Mouse (Mus musculus) limb, embryonic 10.5 days (tissue): Measurements from ENCODE around the gene Tmem88b. TPM values are rescaled to one million over a fixed set of nuclear protein-coding genes. Genes with fewer than 3 reads are reported as not detected.
A peak's percentile ranks its signal among the peaks of the same experiment; 100 is the strongest.
"Not testable (repeated sequence)": the region's sequence is repeated elsewhere in the genome, so short reads cannot be mapped to it uniquely, and the experiment has no call there.

ENCODE experiments used
- DNase-seq: peaks from one replicate; pipeline ENCODE4 v3.0.0-alpha.2; 2017; ENCODE audit warnings: low spot score
- H3K27ac ChIP-seq: fragments of 300-500 bp; sonication (generic); 2 replicates; pipeline ENCODE4 v1.5.1; 2016; ENCODE audit warnings: mild to moderate bottlenecking
- H3K27me3 ChIP-seq: fragments of 300-500 bp; sonication (generic); 2 replicates; pipeline ENCODE4 v1.6.1; 2016; ENCODE audit warnings: low read depth, mild to moderate bottlenecking; ENCODE audit not compliant: poor library complexity, severe bottlenecking
- H3K36me3 ChIP-seq: fragments of 300-500 bp; sonication (generic); 2 replicates; pipeline ENCODE4 v1.6.1; 2016; ENCODE audit warnings: mild to moderate bottlenecking, moderate library complexity
- H3K4me1 ChIP-seq: fragments of 300-500 bp; sonication (generic); 2 replicates; pipeline ENCODE4 v1.6.1; 2016
- H3K4me3 ChIP-seq: fragments of 300-500 bp; sonication (generic); 2 replicates; pipeline ENCODE4 v1.5.1; 2016; ENCODE audit warnings: mild to moderate bottlenecking, moderate library complexity
- H3K9me3 ChIP-seq: fragments of 300-500 bp; sonication (generic); replicated peaks from 2 replicates; pipeline ENCODE4 v1.6.1; 2016; ENCODE audit warnings: mild to moderate bottlenecking
- WGBS: fragments of 180-500 bp; shearing (Covaris S2); methylation state at CpG from one replicate; pipeline ENCODE4 v1.1.7; 2016; 5-methylcytosine and 5-hydroxymethylcytosine counted together
- polyA plus RNA-seq: library from polyadenylated mRNA; unstranded; fragments of >200 nt; fragmentation: Nextera tagmentation; extraction: Ambion mirVana; gene quantifications from 2 replicates; pipeline ENCODE4 v1.2.1, GENCODE M21; 2016

The Tmem88b gene
- polyA plus RNA-seq, 1 experiment from 2014 or later: 0.33 TPM

DNA sequence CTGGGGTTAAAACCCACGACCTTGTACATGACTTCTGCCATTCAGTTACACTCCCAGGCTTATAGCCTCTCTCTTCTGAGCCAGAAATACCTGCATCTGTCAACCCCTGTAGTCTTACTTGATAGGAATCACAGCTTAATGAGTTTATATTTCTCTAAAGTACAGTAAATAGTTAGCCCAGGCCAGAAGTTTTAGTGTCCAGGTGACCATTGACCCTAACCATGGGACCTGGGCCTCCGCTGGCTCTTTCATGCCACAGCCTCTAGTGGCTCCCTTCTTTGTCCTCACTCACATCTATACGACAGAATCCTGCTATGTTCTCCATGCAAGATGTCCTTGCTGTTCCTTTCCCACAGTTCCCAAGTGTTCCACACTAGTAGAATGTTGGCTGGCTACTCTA lies 22.2 kb upstream of the Tmem88b start:
- Histone ChIP-seq H3K4me3 (no peak overlapping the region), H3K27ac (no peak overlapping the region), H3K9me3 (no peaks in the 10 kb centered on the region), H3K4me1 (peaks cover 25% of the 10 kb centered on the region), H3K36me3 (peaks cover 71% of the 10 kb centered on the region), H3K27me3 (no peaks in the 10 kb centered on the region)
- 90% methylated on average over 3 of the region's 3 CpGs for WGBS
- no peak for DNase-seq

DNA sequence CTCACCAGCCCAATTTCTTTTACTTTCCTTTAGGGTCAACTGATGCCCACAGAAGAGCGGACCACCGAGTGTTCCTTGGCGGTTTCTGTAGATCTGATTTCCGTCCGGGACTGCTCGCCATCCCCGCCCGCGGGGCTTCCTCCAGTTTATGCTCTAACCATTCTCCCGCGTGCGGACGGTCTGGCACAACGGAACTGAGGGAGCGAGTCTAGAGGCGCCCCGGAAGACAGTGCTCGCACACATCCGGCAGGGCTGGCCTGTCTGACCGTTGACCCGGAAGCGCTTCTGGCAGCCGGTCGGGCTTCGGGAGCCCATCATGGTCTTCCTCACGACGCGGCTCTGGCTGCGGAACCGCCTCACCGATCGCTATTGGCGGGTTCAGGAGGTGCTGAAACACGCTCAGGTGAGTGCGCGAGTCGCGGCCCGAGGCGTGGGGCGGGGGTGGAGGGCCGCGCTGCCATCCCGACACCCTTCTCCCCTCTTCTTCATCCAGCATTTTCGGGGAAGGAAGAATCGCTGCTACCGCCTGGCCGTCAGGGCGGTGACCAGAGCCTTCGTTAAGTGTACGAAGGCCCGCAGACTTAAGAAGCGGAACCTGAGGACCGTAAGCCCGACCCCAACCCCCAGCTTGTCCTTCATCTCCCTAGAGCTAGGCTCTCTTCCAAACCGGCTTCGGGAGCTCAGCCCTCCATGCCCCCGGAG lies 17.8 kb upstream of the Tmem88b start:
- peak overlapping the region; percentile 87 for H3K27ac ChIP-seq
- WGBS: under 1% methylated on average over 58 of the region's 58 CpGs
- peak overlapping the region; percentile 95 for H3K4me3 ChIP-seq
- peaks cover 19% of the 10 kb centered on the region for H3K4me1 ChIP-seq
- DNase-seq: peak; percentile 98
- peaks cover 39% of the 10 kb centered on the region for H3K36me3 ChIP-seq
- H3K27me3 ChIP-seq: no peaks in the 10 kb centered on the region
- H3K9me3 ChIP-seq: no peaks in the 10 kb centered on the region

DNA sequence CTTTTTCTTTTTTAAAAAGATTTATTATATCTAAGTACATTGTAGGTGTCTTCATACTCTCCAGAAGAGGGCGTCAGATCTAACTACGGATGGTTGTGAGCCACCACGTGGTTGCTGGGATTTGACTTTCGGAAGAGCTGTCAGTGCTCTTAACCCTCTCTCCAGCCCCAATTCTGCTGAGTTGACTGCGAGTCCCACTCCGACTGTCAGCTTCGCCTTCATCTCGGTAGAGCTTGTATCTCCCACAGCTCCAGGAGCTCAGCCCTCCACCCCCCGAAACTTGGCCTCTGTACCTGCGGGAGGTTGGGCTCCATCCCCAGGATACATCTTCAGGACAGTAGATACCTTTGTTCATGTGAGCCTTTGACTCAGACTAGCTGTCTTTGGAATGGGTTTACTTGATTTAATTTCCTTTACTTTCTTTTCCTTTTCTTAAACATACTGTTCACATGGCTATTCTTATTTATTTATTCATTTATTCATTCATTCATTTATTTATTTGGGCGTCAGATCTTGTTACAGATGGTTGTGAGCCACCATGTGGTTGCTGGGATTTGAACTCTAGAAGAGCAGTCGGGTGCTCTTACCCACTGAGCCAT lies 17.2 kb upstream of the Tmem88b start, which contains the start of gene Mrpl20:
Mrpl20 (plus strand) TSS at position 138 of the 599 bp plus-strand sequence.
- Histone ChIP-seq H3K4me1 (peaks cover 19% of the 10 kb centered on the region), H3K27ac (peak within 1 kb of the TSS; percentile 87), H3K36me3 (peaks cover 33% of the 10 kb centered on the region), H3K4me3 (peak within 1 kb of the TSS; percentile 95), H3K9me3 (no peaks in the 10 kb centered on the region), H3K27me3 (no peaks in the 10 kb centered on the region)
- DNase-seq: peak; percentile 45
- WGBS: 12% methylated on average over 12 of the region's 12 CpGs

DNA sequence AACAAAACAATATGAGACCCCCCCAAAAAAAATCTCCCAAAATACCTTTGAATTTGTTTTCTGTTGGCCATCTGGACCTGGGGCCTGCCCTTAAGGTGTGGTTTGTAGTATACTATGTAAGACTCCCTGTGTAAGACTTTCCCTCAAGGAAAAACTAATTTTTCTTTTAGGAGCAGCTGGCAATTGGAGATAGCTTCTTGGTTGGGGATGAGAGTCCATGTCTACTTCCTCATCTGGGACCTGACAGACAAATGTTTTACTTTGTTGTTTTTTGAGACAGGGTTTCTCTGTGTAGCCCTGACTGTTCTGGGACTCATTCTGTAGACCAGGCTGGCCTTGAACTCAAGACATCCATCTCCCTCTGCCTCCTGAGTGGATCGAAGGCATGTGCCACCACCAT lies 16.4 kb upstream of the Tmem88b start:
- no peaks in the 10 kb centered on the region for H3K9me3 ChIP-seq
- no peak for DNase-seq
- no peak overlapping the region for H3K4me3 ChIP-seq
- no peak overlapping the region for H3K27ac ChIP-seq
- H3K36me3 ChIP-seq: peaks cover 25% of the 10 kb centered on the region
- H3K27me3 ChIP-seq: no peaks in the 10 kb centered on the region
- peaks cover 19% of the 10 kb centered on the region for H3K4me1 ChIP-seq
- 95% methylated on average over 1 of the region's 1 CpGs for WGBS

DNA sequence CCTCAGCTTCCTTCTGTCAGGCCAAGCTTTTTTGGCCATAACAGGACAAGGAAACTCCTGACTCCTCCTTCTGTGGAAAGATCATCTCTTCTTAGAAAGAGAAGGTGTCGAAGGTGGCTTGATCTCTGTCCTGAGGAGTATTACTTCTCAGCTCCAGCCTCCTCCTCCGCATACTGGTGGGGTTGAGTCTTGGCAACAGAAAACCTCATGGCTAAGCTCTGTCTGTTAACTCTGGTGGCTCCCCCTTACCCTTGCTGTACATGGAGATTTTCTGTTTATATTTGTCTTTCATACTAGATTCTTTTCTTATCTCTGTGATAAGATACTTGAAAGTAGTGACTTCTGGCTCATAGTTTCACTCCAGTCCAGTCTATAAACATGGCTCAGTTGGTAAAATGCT lies 8.1 kb upstream of the Tmem88b start:
- no peaks in the 10 kb centered on the region for H3K36me3 ChIP-seq
- peaks cover 15% of the 10 kb centered on the region for H3K27me3 ChIP-seq
- DNase-seq: no peak
- H3K4me3 ChIP-seq: no peak overlapping the region
- 85% methylated on average over 2 of the region's 2 CpGs for WGBS
- no peaks in the 10 kb centered on the region for H3K9me3 ChIP-seq
- H3K4me1 ChIP-seq: 0 out of 2 replicates have a peak, but pooled peaks cover 3% of the 10 kb centered on the region
- H3K27ac ChIP-seq: no peak overlapping the region

DNA sequence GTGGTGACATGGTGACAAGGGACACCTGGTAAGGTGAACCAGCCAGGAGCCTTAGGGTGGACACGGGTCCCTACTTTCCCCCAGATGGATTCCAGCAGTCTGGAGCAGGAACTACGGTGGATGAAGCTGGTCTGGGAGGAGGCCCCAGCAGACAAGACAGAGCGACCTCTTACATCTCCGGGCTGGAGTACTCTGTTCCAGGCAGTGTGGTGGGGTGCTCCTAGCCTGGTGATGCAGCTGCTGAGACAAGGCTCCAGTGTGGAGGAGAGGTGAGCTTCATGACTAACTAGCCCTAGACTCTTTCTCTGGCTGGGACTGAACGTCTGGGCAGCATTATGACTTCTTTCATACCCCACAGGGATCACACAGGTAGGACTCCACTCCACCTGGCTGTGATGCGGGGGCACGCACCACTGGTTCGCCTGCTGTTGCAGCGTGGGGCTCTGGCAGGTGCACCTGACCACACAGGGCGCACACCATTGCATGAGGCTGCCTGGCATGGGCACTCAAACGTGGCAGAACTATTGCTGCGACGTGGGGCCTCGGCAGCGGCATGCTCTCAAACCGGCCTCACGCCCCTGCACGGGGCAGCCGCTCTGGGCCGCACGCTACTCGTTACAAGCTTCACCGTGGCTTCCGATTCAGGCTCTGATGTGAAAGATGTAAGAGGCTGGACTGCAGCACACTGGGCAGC lies 5.7 kb upstream of the Tmem88b start:
- 75% methylated on average over 24 of the region's 24 CpGs for WGBS
- H3K27me3 ChIP-seq: peaks cover 15% of the 10 kb centered on the region
- no peak for DNase-seq
- no peaks in the 10 kb centered on the region for H3K36me3 ChIP-seq
- H3K27ac ChIP-seq: no peak overlapping the region
- H3K4me1 ChIP-seq: 0 out of 2 replicates have a peak, but pooled peaks cover 3% of the 10 kb centered on the region
- H3K9me3 ChIP-seq: no peaks in the 10 kb centered on the region
- no peak overlapping the region for H3K4me3 ChIP-seq

DNA sequence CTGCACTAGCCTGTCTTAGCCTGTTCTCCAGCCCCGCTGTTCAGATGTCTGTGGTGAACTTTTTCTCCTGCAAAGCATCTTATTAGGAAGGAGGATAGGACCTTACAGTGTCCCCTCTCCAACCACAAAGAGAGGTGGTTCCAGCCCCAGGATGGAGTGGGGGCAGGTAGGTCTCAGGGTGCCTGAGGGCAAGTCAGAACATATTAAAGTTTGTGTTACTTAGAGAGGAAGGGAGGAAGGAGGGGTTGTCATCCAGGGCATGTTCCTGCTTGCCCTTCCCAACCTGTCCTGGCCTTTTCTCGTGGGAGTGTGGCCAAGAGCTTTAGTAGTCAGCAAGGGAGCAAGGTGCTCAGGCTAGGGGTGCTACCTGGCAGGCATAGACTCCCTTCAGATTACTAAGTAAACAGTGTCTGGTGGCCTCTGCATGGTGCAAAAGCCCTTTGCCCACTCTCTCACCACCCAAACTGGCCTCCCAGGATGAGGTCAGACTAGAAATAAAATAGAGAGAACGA lies 5.0 kb upstream of the Tmem88b start:
- Histone ChIP-seq H3K27ac (no peak overlapping the region), H3K9me3 (no peaks in the 10 kb centered on the region), H3K36me3 (no peaks in the 10 kb centered on the region), H3K4me1 (0 out of 2 replicates have a peak, but pooled peaks cover 4% of the 10 kb centered on the region), H3K27me3 (peaks cover 19% of the 10 kb centered on the region), H3K4me3 (no peak overlapping the region)
- DNase-seq: no peak
- WGBS: 65% methylated on average over 3 of the region's 3 CpGs

DNA sequence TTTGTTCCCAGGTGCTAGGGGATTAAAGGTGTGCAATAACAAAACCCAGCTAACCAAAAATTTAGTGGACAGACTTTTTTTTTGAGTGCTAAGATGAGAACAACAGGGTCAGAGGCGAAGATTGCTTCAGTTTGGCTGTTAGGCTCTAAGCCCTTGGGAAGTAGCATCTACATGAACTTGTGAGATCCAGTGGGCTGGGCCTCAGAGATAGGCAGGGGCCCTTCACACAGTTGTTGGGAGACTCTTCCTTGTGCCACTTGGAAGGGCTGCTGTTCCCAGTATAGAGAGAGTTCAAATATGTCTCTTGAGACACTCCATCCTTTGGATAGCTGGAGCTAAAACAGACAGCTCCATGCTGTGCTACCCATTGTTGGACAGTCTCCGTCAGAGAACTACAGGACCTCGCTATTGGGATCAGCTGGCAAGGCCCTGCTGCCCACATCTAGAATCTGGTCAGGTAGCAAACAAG lies 4.4 kb upstream of the Tmem88b start, which contains the start of gene Ankrd65:
Ankrd65 (plus strand) TSS at position 419 of the 469 bp plus-strand sequence.
- Histone ChIP-seq H3K27me3 (peaks cover 24% of the 10 kb centered on the region), H3K36me3 (no peaks in the 10 kb centered on the region), H3K4me3 (no peak within 1 kb of the TSS), H3K9me3 (no peaks in the 10 kb centered on the region), H3K4me1 (peaks cover 9% of the 10 kb centered on the region; the same call in 1 of the 2 replicates), H3K27ac (no peak within 1 kb of the TSS)
- DNase-seq: no peak
- WGBS: 88% methylated on average over 3 of the region's 3 CpGs

DNA sequence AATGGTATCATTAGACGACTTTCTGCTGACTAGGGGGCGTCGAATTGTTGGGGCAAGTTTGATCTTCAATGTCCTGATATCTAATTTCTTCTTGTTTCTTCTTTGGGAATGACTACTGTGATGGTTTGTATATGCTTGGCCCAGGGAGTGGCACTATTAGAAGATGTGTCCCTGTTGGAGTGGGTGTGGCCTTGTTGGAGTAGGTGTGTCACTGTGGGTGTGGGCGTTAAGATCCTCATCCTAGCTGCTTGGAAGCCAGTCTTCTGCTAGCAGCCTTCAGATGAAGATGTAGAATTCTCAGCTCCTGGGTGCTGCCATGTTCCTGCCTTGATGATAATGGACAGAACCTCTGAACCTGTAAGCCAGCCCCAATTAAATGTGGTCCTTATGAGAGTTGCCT lies 3.2 kb upstream of the Tmem88b start:
- H3K4me3 ChIP-seq, DNase-seq, H3K9me3 ChIP-seq, H3K27ac ChIP-seq, H3K36me3 ChIP-seq: not testable (repeated sequence)
- WGBS: 82% methylated on average over 4 of the region's 4 CpGs
- peaks cover 21% of the 10 kb centered on the region for H3K4me1 ChIP-seq
- H3K27me3 ChIP-seq: peaks cover 24% of the 10 kb centered on the region

DNA sequence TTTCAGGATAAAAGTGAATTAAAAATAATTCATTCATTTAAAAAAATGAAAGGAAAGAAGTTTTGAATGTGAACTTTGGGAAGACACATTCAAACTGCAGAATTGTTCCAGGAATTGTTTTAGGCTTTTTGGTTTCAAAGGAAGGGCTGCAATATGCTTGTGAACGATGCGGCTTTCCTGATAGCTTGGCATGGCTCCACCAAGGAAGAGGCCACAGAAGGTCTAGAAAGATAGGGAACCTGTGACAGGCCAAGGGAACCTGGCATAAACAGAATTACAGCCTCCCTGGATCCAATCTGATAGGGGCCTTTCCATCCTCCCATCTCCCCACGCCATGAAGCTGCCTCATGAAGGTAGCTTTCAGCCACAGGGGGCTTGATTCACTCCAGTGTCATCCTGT lies 2.6 kb upstream of the Tmem88b start:
- no peak for DNase-seq
- peaks cover 26% of the 10 kb centered on the region for H3K4me1 ChIP-seq
- H3K36me3 ChIP-seq: no peaks in the 10 kb centered on the region
- WGBS: 83% methylated on average over 3 of the region's 3 CpGs
- peaks cover 24% of the 10 kb centered on the region for H3K27me3 ChIP-seq
- no peak overlapping the region for H3K4me3 ChIP-seq
- no peak overlapping the region for H3K27ac ChIP-seq
- H3K9me3 ChIP-seq: no peaks in the 10 kb centered on the region

DNA sequence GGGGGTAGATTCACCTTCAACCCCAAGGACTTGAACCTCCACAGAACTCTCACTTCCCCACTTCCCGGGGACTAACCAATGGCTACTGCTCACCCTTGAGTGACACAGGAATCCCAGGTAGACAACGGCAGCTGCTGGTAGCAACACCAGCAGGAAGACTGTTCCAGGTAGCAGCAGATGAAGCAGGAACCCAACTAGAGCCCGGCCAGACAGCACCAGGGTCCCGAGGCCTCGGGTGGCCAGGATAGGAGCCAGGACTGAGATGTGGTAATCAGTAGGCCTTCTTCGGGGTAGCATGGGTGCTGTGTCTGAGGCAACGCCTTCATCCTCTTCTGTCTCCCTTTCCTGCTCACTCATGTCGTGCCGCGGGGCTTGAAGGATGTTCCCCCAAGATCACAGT lies 428 bp downstream of the Tmem88b start:
- Histone ChIP-seq H3K9me3 (no peaks in the 10 kb centered on the region), H3K4me1 (peaks cover 27% of the 10 kb centered on the region), H3K27ac (peak overlapping the region; percentile 26; the same call in 1 of the 2 replicates), H3K4me3 (0 out of 2 replicates have a peak overlapping the region, but pooled peaks have one; percentile 76), H3K27me3 (0 out of 2 replicates have a peak, but pooled peaks cover 9% of the 10 kb centered on the region), H3K36me3 (no peaks in the 10 kb centered on the region)
- DNase-seq: no peak
- WGBS: 84% methylated on average over 10 of the region's 10 CpGs

DNA sequence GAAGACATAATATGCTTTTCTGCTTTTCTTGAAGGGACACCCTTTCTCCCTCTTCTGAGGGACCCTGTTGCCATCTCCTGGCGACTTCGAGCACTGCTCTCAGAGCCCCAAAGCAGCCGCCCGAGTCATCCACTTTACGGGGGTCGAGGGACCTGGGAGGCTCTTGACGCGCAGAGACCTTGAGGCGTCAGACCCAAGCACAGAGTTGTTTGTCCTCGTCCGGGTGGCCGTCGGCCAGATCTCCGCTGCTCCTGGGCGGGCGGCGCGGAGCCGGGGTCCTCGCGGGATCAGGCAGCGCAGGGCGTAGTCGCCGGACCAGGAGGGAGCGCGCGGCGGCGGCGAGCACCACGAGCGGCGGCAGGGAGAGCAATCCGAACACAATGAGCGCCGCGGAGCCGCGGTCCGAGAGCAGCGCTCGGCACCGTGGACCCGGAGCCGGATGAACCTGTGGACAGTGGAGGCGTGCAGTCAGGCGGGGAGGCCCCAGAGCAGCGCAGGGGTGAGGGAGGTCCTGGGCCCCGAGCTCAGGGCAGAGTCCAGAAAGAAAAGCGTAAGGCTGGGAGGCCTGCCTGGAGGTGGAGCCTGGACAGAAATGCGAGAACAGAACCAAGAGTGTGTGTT lies 1.5 kb downstream of the Tmem88b start:
- Histone ChIP-seq H3K27ac (peak overlapping the region; percentile 94), H3K4me3 (peak overlapping the region; percentile 76), H3K9me3 (no peaks in the 10 kb centered on the region), H3K27me3 (0 out of 2 replicates have a peak, but pooled peaks cover 9% of the 10 kb centered on the region), H3K4me1 (peaks cover 27% of the 10 kb centered on the region), H3K36me3 (no peaks in the 10 kb centered on the region)
- WGBS: under 1% methylated on average over 52 of the region's 52 CpGs
- DNase-seq: peak; percentile 82
